Mouse (Mus musculus) embryonic facial prominence, embryonic 12.5 days (tissue): ENCODE measurements around the gene Slc30a3. TPM values are rescaled to one million over a fixed set of nuclear protein-coding genes. Genes with fewer than 3 reads are reported as not detected.
A peak's percentile ranks its signal among the peaks of the same experiment; 100 is the strongest.

Source experiments
- ATAC-seq: fragments of 200-750 bp; cut with Nextera tagmentation; 2 replicates; pipeline ENCODE4 v1.8.0; 2017; ENCODE audit not compliant: insufficient number of reproducible peaks, insufficient read depth, low FRiP score, low TSS enrichment
- H3K27ac ChIP-seq: fragments of 300-500 bp; sonication (generic); 2 replicates; pipeline ENCODE4 v1.5.1; 2016; ENCODE audit warnings: mild to moderate bottlenecking
- H3K27me3 ChIP-seq: fragments of 300-500 bp; sonication (generic); 2 replicates; pipeline ENCODE4 v1.6.1; 2016; ENCODE audit warnings: mild to moderate bottlenecking, moderate library complexity
- H3K36me3 ChIP-seq: fragments of 300-500 bp; sonication (generic); 2 replicates; pipeline ENCODE4 v1.6.1; 2016; ENCODE audit warnings: mild to moderate bottlenecking
- H3K4me1 ChIP-seq: fragments of 300-500 bp; sonication (generic); 2 replicates; pipeline ENCODE4 v1.6.1; 2016
- H3K4me2 ChIP-seq: fragments of 300-500 bp; sonication (generic); replicated peaks from 2 replicates; pipeline ENCODE4 v1.6.1; 2016; ENCODE audit warnings: mild to moderate bottlenecking, moderate library complexity
- H3K4me3 ChIP-seq: fragments of 300-500 bp; sonication (generic); 2 replicates; pipeline ENCODE4 v1.5.1; 2016; ENCODE audit warnings: mild to moderate bottlenecking
- H3K9ac ChIP-seq: fragments of 300-500 bp; sonication (generic); 2 replicates; pipeline ENCODE4 v1.6.1; 2016; ENCODE audit warnings: mild to moderate bottlenecking, moderate library complexity
- H3K9me3 ChIP-seq: fragments of 300-500 bp; sonication (generic); 2 replicates; pipeline ENCODE4 v1.6.1; 2016; ENCODE audit warnings: mild to moderate bottlenecking, moderate library complexity
- WGBS: fragments of 180-500 bp; shearing (Covaris S2); methylation state at CpG from one replicate; pipeline ENCODE4 v1.1.7; 2016; 5-methylcytosine and 5-hydroxymethylcytosine counted together
- polyA plus RNA-seq: library from polyadenylated mRNA; unstranded; fragments of >200 nt; fragmentation: Nextera tagmentation; extraction: Ambion mirVana; gene quantifications from 2 replicates; pipeline ENCODE4 v1.2.1, GENCODE M21; 2016

The Slc30a3 gene
- polyA plus RNA-seq, 1 experiment from 2014 or later = 0.22 TPM

- 86% methylated on average over 8 of the region's 8 CpGs for WGBS
- no peak overlapping the region for H3K27ac ChIP-seq
- no peak overlapping the region for H3K4me2 ChIP-seq
- H3K4me3 ChIP-seq = no peak overlapping the region
- ATAC-seq = no peak
- no peaks in the 10 kb centered on the region for H3K36me3 ChIP-seq
- no peak overlapping the region for H3K9ac ChIP-seq
- H3K9me3 ChIP-seq = no peaks in the 10 kb centered on the region
- H3K4me1 ChIP-seq = no peaks in the 10 kb centered on the region
- no peaks in the 10 kb centered on the region for H3K27me3 ChIP-seq
Observed at GRCm38 (mm10) chr5:31121111-31121510, 13.1 kb upstream of the Slc30a3 start.

- H3K4me1 ChIP-seq = no peaks in the 10 kb centered on the region
- no peak for ATAC-seq
- no peak overlapping the region for H3K4me3 ChIP-seq
- H3K9me3 ChIP-seq = no peaks in the 10 kb centered on the region
- H3K9ac ChIP-seq = no peak overlapping the region
- H3K4me2 ChIP-seq = no peak overlapping the region
- H3K27ac ChIP-seq = no peak overlapping the region
- H3K27me3 ChIP-seq = no peaks in the 10 kb centered on the region
- H3K36me3 ChIP-seq = no peaks in the 10 kb centered on the region
- 25% methylated on average over 10 of the region's 10 CpGs for WGBS
Observed at GRCm38 (mm10) chr5:31116912-31117311, 8.9 kb upstream of the Slc30a3 start.

GRCm38 (mm10) chr5:31116354-31116753 lies 8.3 kb upstream of the Slc30a3 start, which contains the start of gene Trim54:
TSS of gene Trim54 (plus strand) at chr5:31116712.
- no peaks in the 10 kb centered on the region for H3K27me3 ChIP-seq
- no peaks in the 10 kb centered on the region for H3K36me3 ChIP-seq
- H3K9me3 ChIP-seq = no peaks in the 10 kb centered on the region
- H3K4me1 ChIP-seq = no peaks in the 10 kb centered on the region
- no peak within 1 kb of the TSS for H3K4me3 ChIP-seq
- H3K27ac ChIP-seq = no peak within 1 kb of the TSS
- ATAC-seq = no peak
- 37% methylated on average over 3 of the region's 3 CpGs for WGBS
- no peak within 1 kb of the TSS for H3K4me2 ChIP-seq
- H3K9ac ChIP-seq = no peak within 1 kb of the TSS

- Histone ChIP-seq H3K36me3 (no peaks in the 10 kb centered on the region), H3K4me3 (no peak overlapping the region), H3K4me1 (no peaks in the 10 kb centered on the region), H3K27ac (no peak overlapping the region), H3K9ac (no peak overlapping the region), H3K27me3 (no peaks in the 10 kb centered on the region), H3K4me2 (no peak overlapping the region), H3K9me3 (no peaks in the 10 kb centered on the region)
- ATAC-seq = no peak
- WGBS = 27% methylated on average over 7 of the region's 7 CpGs
Observed at GRCm38 (mm10) chr5:31110781-31111180, 2.7 kb upstream of the Slc30a3 start.

GRCm38 (mm10) chr5:31105814-31106335 lies 2.2 kb downstream of the Slc30a3 start, which contains the start of gene Dnajc5g:
TSS of gene Dnajc5g (plus strand) at chr5:31106285.
- no peak within 1 kb of the TSS for H3K9ac ChIP-seq
- no peaks in the 10 kb centered on the region for H3K9me3 ChIP-seq
- no peak for ATAC-seq
- 84% methylated on average over 9 of the region's 9 CpGs for WGBS
- H3K36me3 ChIP-seq = no peaks in the 10 kb centered on the region
- no peaks in the 10 kb centered on the region for H3K27me3 ChIP-seq
- no peak within 1 kb of the TSS for H3K27ac ChIP-seq
- H3K4me3 ChIP-seq = no peak within 1 kb of the TSS
- H3K4me2 ChIP-seq = no peak within 1 kb of the TSS
- H3K4me1 ChIP-seq = no peaks in the 10 kb centered on the region

GRCm38 (mm10) chr5:31095711-31096480 lies 12.1 kb downstream of the Slc30a3 start:
- Histone ChIP-seq H3K27me3 (peaks cover 86% of the 10 kb centered on the region), H3K27ac (no peak overlapping the region), H3K4me3 (no peak overlapping the region; the same call in 1 of the 2 replicates), H3K9ac (no peak overlapping the region), H3K9me3 (no peaks in the 10 kb centered on the region), H3K4me2 (peak overlapping the region; percentile 35; the same call in 1 of the 2 replicates), H3K4me1 (peaks cover 30% of the 10 kb centered on the region), H3K36me3 (no peaks in the 10 kb centered on the region)
- ATAC-seq = no peak
- WGBS = 32% methylated on average over 11 of the region's 11 CpGs

GRCm38 (mm10) chr5:31094799-31095691 lies 13.0 kb downstream of the Slc30a3 start:
- H3K4me3 ChIP-seq = peak overlapping the region; percentile 23
- peak overlapping the region; percentile 35 for H3K4me2 ChIP-seq
- peaks cover 94% of the 10 kb centered on the region for H3K27me3 ChIP-seq
- ATAC-seq = no peak
- no peaks in the 10 kb centered on the region for H3K36me3 ChIP-seq
- no peak overlapping the region for H3K27ac ChIP-seq
- H3K4me1 ChIP-seq = peaks cover 30% of the 10 kb centered on the region
- WGBS = under 1% methylated on average over 59 of the region's 59 CpGs
- H3K9ac ChIP-seq = no peak overlapping the region
- no peaks in the 10 kb centered on the region for H3K9me3 ChIP-seq

GRCm38 (mm10) chr5:31094100-31094798 lies 13.8 kb downstream of the Slc30a3 start:
- Histone ChIP-seq H3K4me3 (peak overlapping the region; percentile 23), H3K27me3 (peaks cover 98% of the 10 kb centered on the region), H3K4me2 (peak overlapping the region; percentile 35), H3K36me3 (no peaks in the 10 kb centered on the region), H3K9ac (no peak overlapping the region), H3K4me1 (peaks cover 30% of the 10 kb centered on the region), H3K9me3 (no peaks in the 10 kb centered on the region), H3K27ac (no peak overlapping the region)
- 1% methylated on average over 29 of the region's 29 CpGs for WGBS
- no peak for ATAC-seq

GRCm38 (mm10) chr5:31093151-31094041 lies 14.6 kb downstream of the Slc30a3 start:
- H3K4me3 ChIP-seq = peak overlapping the region; percentile 38
- no peaks in the 10 kb centered on the region for H3K36me3 ChIP-seq
- no peak overlapping the region for H3K27ac ChIP-seq
- peak overlapping the region; percentile 44; the same call in 1 of the 2 replicates for H3K9ac ChIP-seq
- no peaks in the 10 kb centered on the region for H3K9me3 ChIP-seq
- 1% methylated on average over 51 of the region's 54 CpGs for WGBS
- H3K4me1 ChIP-seq = peaks cover 30% of the 10 kb centered on the region
- peak overlapping the region; percentile 66 for H3K4me2 ChIP-seq
- ATAC-seq = no peak
- peaks cover 98% of the 10 kb centered on the region for H3K27me3 ChIP-seq

GRCm38 (mm10) chr5:31092231-31092975 lies 15.6 kb downstream of the Slc30a3 start:
- H3K27ac ChIP-seq = no peak overlapping the region
- WGBS = under 1% methylated on average over 48 of the region's 53 CpGs
- no peak overlapping the region for H3K9ac ChIP-seq

More at GRCm38 (mm10) chr5:31092231-31092975, 15.6 kb downstream of the Slc30a3 start:
- peak overlapping the region; percentile 38 for H3K4me3 ChIP-seq
- peaks cover 100% of the 10 kb centered on the region for H3K27me3 ChIP-seq
- H3K9me3 ChIP-seq = no peaks in the 10 kb centered on the region
- H3K36me3 ChIP-seq = no peaks in the 10 kb centered on the region
- ATAC-seq = no peak
- H3K4me2 ChIP-seq = peak overlapping the region; percentile 66
- H3K4me1 ChIP-seq = peaks cover 30% of the 10 kb centered on the region
